Mouse (Mus musculus) mesoderm, embryonic 11.5 days (tissue): Measurements from ENCODE around the gene Egln1.
A peak's percentile ranks its signal among the peaks of the same experiment; 100 is the strongest.

Experiments
- DNase-seq: peaks from one replicate; pipeline ENCODE4 v3.0.0-alpha.2; 2012; ENCODE audit warnings: low read depth, low spot score

Egln1 gene

GRCm38 (mm10) chr8:124949209-124950068 lies at the start of gene Egln1:
Egln1 (minus strand) TSS chr8:124949324.
- DNase-seq, result peak; percentile 85

- no peak for DNase-seq
Observed at GRCm38 (mm10) chr8:124995776-124996175, 46.7 kb upstream of the Egln1 start.

- no peak for DNase-seq
Observed at GRCm38 (mm10) chr8:124991668-124991926, 42.5 kb upstream of the Egln1 start.

GRCm38 (mm10) chr8:124990923-124991667 lies 42.0 kb upstream of the Egln1 start:
- DNase-seq, result no peak

- no peak for DNase-seq
Observed at GRCm38 (mm10) chr8:124980828-124981227, 31.7 kb upstream of the Egln1 start.

- no peak for DNase-seq
Observed at GRCm38 (mm10) chr8:124980036-124980435, 30.9 kb upstream of the Egln1 start.

- no peak for DNase-seq
Observed at GRCm38 (mm10) chr8:124978026-124978425, 28.9 kb upstream of the Egln1 start.

GRCm38 (mm10) chr8:124976211-124976610 lies 27.1 kb upstream of the Egln1 start:
- no peak for DNase-seq

DNA sequence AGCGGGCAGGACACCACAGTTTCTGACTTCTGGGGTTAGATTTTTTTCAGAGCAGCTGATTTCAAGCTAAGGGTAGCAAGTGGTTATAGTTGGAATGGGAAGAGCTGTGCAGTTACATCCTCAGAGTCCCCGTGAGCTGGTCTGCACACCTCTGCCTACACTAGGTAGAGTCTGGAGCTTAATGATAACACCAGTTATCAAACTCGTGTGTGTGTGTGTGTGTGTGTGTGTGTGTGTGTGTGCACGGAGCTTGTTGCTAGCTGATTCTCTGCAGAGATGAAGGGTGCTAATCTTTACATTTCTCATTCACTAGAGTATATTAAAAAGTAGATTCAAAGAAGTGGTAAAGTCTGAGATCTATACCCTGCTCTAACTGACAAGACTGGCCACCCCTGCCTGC lies 25.1 kb upstream of the Egln1 start:
- DNase-seq, result no peak

DNA sequence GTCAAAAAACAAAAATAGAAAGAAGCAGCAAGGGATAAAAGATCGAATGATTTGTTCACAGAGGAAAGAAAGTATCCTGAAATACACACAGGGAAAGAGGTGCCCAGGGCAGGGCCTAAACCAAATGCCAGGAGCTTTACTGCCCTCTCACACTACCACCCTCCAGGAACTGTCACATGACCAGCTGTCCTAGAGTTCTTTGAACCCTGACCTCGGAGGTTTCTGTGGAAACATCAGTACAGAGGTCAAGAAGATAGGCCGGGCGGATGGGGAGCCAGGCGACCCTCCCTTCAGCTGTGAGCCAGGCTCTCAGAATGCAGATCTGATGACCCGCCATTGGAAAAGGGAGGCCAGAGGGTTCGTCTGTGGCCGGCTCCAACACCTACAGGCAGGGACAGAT lies 24.1 kb upstream of the Egln1 start:
- DNase-seq, result no peak

- DNase-seq, result no peak
Observed at GRCm38 (mm10) chr8:124970312-124970933, 21.3 kb upstream of the Egln1 start.

DNA sequence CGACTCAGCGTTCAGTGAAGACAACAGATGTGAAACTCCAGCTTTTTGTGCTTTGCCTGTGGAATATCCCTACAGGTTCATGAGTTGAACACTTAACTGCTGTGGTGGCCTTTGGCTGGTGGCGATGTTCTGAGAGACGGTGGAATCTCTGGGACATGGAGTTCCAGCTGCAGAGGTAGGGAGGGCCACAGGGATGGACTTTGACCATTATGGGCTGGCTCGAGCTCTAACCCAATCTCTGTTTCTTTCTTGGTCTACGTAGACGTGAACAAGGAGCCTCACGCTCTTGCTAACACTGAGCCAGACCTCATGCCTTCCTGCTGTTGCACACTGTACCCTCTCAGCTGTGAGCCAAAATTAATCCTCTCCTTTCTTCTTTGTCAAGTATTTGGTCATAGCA lies 15.8 kb upstream of the Egln1 start:
- DNase-seq, result no peak

- no peak for DNase-seq
Observed at GRCm38 (mm10) chr8:124963246-124963645, 14.1 kb upstream of the Egln1 start.

DNA sequence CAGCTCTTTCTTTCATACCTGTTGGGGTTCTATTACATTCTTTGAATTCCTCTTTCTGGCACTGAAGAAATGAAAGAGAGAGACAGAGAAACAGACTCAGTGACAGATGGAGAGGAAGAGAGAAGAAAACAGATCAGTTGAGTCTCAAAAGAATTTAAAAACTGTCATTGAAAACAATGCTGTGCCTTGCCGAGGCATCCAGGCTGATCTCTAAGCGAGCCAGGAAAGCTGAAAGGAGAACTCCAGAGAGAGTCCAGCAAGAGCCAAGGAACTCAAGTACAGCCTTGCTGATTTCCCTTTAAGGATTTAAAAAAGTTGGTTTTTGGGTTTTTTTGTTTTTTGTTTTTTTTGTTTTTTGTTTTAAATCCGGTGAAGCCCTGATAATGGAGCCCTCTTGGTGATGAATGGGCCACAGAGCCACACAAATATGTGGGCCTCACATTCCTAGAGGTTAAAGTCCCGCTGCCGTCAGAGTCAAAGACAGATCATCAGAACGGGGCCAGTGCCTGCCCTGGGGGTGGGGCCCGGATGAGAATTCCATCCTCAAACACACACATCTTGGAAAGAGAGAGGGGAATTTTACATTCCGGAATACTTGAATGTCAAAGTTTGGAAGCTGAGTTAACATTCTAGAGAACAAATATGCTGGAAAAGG lies 11.2 kb upstream of the Egln1 start:
- DNase-seq, result peak; percentile 66

DNA sequence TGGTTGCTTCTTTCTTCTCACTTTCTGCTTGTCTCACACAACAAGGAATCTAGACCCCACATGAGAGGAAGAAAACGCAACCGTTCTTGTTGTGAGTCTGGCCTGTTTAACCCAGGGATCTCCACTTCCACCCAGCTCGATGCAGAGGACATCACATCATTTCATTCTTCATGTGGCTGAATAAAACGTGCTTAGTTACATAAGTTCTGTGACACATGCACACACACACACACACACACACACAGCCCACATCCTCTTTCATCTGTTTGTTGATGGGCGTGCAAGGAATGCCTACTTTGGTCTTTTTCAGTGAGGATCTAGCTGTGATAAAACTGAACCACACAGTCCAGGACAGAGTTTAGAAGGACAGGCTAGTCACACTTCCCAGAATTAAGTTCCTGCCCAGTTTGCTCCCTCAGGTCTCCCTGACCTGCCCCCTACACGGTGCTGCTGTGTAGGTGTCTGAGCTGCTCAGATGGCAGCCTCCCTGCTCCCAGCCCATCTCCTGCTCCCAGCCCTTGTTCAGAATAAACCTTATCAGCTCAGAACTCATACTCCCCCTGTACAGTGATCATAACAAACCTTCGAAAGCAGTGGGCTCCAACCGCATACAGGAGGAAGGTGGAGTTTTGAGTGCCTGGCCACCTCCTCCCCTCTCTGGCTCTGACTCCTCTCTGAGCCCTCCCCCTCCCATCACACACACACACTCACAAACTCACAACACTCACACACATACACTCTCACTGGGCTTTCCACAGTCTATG lies 10.5 kb upstream of the Egln1 start:
- DNase-seq, result no peak

DNA sequence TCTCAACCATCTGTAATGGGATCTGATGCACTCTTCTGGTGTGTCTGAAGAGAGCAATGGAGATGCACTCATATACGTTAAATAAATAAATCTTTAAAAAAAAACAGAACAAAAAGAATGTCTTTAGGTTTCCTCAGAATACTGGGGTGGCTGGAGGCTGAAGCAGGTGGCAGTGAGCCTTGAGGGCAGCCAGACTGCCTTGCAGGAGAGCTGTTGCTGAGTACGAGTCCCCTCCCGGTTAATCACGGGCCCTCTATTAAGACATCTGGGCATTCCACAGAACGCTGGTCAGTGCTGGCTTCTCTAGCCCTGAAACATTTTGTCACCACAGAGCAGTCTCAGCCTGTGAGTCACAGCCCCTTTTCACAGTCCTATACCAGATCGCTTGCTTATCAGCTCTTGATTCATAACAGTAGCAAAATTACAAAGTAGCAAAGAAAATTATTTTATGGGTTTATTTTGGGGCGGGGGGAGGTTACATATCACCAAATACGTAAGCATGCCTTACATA lies 5.5 kb upstream of the Egln1 start:
- DNase-seq, result no peak

- DNase-seq, result no peak
Observed at GRCm38 (mm10) chr8:124953188-124953587, 4.1 kb upstream of the Egln1 start.

GRCm38 (mm10) chr8:124950865-124951264 lies 1.7 kb upstream of the Egln1 start:
- no peak for DNase-seq

- DNase-seq, result no peak
Observed at GRCm38 (mm10) chr8:124950069-124950456, 939 bp upstream of the Egln1 start.

- peak; percentile 51 for DNase-seq
Observed at GRCm38 (mm10) chr8:124948733-124949111, 402 bp downstream of the Egln1 start.
